Mouse (Mus musculus): ENCODE results near the gene Cyp4v3.

GRCm38 (mm10) chr8:45344298-45344697 is 11.3 kb upstream of the Cyp4v3 start:
- TF ChIP-seq POLR2A (IDR thresholded peaks at IDR 0.05; ENCODE audit: extremely low read depth, insufficient read depth, low read length) (no peak), CTCF (IDR thresholded peaks at IDR 0.05; ENCODE audit: low read depth, low read length) (no peak)
